Mouse (Mus musculus) liver, embryonic 14.5 days (tissue): ENCODE measurements around the gene Scd4. TPM values are rescaled to one million over a fixed set of nuclear protein-coding genes. Genes with fewer than 3 reads are reported as not detected.

Source experiments
- ATAC-seq: fragments of 200-750 bp; cut with Nextera tagmentation; 2 replicates; pipeline ENCODE4 v1.8.0; 2017; ENCODE audit warnings: moderate number of reproducible peaks, mild to moderate bottlenecking, moderate library complexity; ENCODE audit not compliant: insufficient read depth
- DNase-seq, 3 experiments: peaks; one replicate each; pipeline ENCODE4 v3.0.0-alpha.2; 2012 to 2013; ENCODE audit warnings: low read depth in 3 of 3, low spot score in 3 of 3
- H3K27ac ChIP-seq: fragments of 300-500 bp; sonication (generic); 2 replicates; pipeline ENCODE4 v1.5.1; 2014; ENCODE audit warnings: moderate library complexity, mild to moderate bottlenecking, control low read depth, inconsistent platforms
- H3K27me3 ChIP-seq: fragments of 300-500 bp; sonication (generic); 2 replicates; pipeline ENCODE4 v1.6.1; 2014; ENCODE audit warnings: mild to moderate bottlenecking, low read length, moderate library complexity; ENCODE audit not compliant: control insufficient read depth, insufficient read depth
- H3K36me3 ChIP-seq: fragments of 300-500 bp; sonication (generic); replicated peaks from 2 replicates; pipeline ENCODE4 v1.6.1; 2014; ENCODE audit warnings: low read depth; ENCODE audit not compliant: control insufficient read depth, insufficient read depth
- H3K4me1 ChIP-seq, 2 experiments: fragments of 200-500 bp in 1 of 2; fragments of 300-500 bp in 1 of 2; sonication (generic) in 1 of 2; replicated peaks; 2 replicates each; pipeline ENCODE4 v1.6.1; 2012 to 2014; ENCODE audit warnings: antibody characterized with exemption in 1 of 2, inconsistent platforms in 1 of 2, low read length in 1 of 2; ENCODE audit not compliant: control insufficient read depth in 2 of 2, insufficient read depth in 2 of 2
- H3K4me2 ChIP-seq: fragments of 300-500 bp; sonication (generic); 2 replicates; pipeline ENCODE4 v1.6.1; 2014; ENCODE audit warnings: low read depth, mild to moderate bottlenecking, control low read depth, moderate library complexity
- H3K4me3 ChIP-seq, 2 experiments: fragments of 200-500 bp in 1 of 2; fragments of 300-500 bp in 1 of 2; sonication (generic) in 1 of 2; 2 replicates each; pipeline ENCODE4 v1.5.1; 2012 to 2014; ENCODE audit warnings: low read depth in 2 of 2, low read length in 2 of 2, mild to moderate bottlenecking in 2 of 2, control low read depth in 1 of 2, inconsistent platforms in 1 of 2, moderate library complexity in 1 of 2; ENCODE audit not compliant: insufficient read depth in 1 of 2
- H3K9ac ChIP-seq: fragments of 300-500 bp; sonication (generic); replicated peaks from 2 replicates; pipeline ENCODE4 v1.6.1; 2014; ENCODE audit warnings: mild to moderate bottlenecking, control low read depth, moderate library complexity
- H3K9me3 ChIP-seq: fragments of 300-500 bp; sonication (generic); 2 replicates; pipeline ENCODE4 v1.6.1; 2016; ENCODE audit warnings: low read length, mixed read lengths; ENCODE audit not compliant: control insufficient read depth
- CTCF ChIP-seq: IDR thresholded peaks from 2 replicates; pipeline ENCODE4 v1.5.1; 2016; ENCODE audit warnings: antibody characterized with exemption, low read depth, control low read depth
- EP300 ChIP-seq: IDR thresholded peaks from 2 replicates; pipeline ENCODE4 v1.6.1; 2016; ENCODE audit warnings: antibody characterized with exemption, low read depth
- WGBS: fragments of 180-500 bp; shearing (Covaris S2); extraction: QIAGEN DNeasy Blood & Tissue Kit; methylation state at CpG from one replicate; pipeline ENCODE4 v1.1.7; 2014; ENCODE audit not compliant: insufficient replicate concordance; 5-methylcytosine and 5-hydroxymethylcytosine counted together
- polyA plus RNA-seq, 2 experiments: library from polyadenylated mRNA; depleted of rRNA in 1 of 2; stranded (reverse) in 1 of 2; unstranded in 1 of 2; fragments of >200 nt; fragmentation: Nextera tagmentation in 1 of 2; extraction: Ambion mirVana in 1 of 2; gene quantifications; 2 replicates each; pipeline versions ENCODE4 v1.2.1 to v1.2.3; 2012 to 2014

Scd4 gene
- polyA plus RNA-seq, 2 experiments, result 0.04 TPM; not detected in 1

GRCm38 (mm10) chr19:44295741-44296140 lies 37.2 kb upstream of the Scd4 start:
- DNase-seq, result peak; percentile 71 to 78 (median 75)
- Histone ChIP-seq H3K9ac (peak overlapping the region; percentile 83), H3K27ac (peak overlapping the region; percentile 49), H3K4me2 (peak overlapping the region; percentile 89), H3K36me3 (peaks cover 45% of the 10 kb centered on the region), H3K27me3 (no peaks in the 10 kb centered on the region), H3K4me3 (peak overlapping the region; percentile 77 to 81), H3K9me3 (no peaks in the 10 kb centered on the region), H3K4me1 (peaks cover 50 to 70% of the 10 kb centered on the region in 2 experiments)
- WGBS, result 5% methylated on average over 4 of the region's 4 CpGs
- TF ChIP-seq EP300 (no peak), CTCF (peak; percentile 100)
- ATAC-seq, result peak; percentile 22; the same call in 1 of the 2 replicates

- Histone ChIP-seq H3K9ac (peak overlapping the region; percentile 57), H3K4me3 (peak overlapping the region; percentile 77 to 81), H3K9me3 (no peaks in the 10 kb centered on the region), H3K4me2 (peak overlapping the region; percentile 89), H3K27me3 (no peaks in the 10 kb centered on the region), H3K36me3 (peaks cover 49% of the 10 kb centered on the region), H3K27ac (no peak overlapping the region; the same call in 1 of the 2 replicates), H3K4me1 (peaks cover 55 to 74% of the 10 kb centered on the region in 2 experiments)
- no peak for ATAC-seq
- 50% methylated on average over 7 of the region's 7 CpGs for WGBS
- no peak for DNase-seq
- TF ChIP-seq CTCF (no peak), EP300 (no peak)
Measured at GRCm38 (mm10) chr19:44296186-44296585, 36.7 kb upstream of the Scd4 start.

GRCm38 (mm10) chr19:44297068-44297760 lies 35.7 kb upstream of the Scd4 start:
- Histone ChIP-seq H3K9ac (peak overlapping the region; percentile 57; the same call in 1 of the 2 replicates), H3K27ac (no peak overlapping the region), H3K4me3 (peak overlapping the region; percentile 54 to 77), H3K27me3 (no peaks in the 10 kb centered on the region), H3K9me3 (no peaks in the 10 kb centered on the region), H3K4me1 (peaks cover 53 to 72% of the 10 kb centered on the region in 2 experiments), H3K36me3 (peaks cover 56% of the 10 kb centered on the region), H3K4me2 (peak overlapping the region; percentile 89)
- ATAC-seq (no peak), DNase-seq (no peak)
- WGBS, result 64% methylated on average over 8 of the region's 8 CpGs
- TF ChIP-seq EP300 (no peak), CTCF (no peak)

- Histone ChIP-seq H3K4me3 (peak overlapping the region; percentile 54 to 77), H3K9ac (peak overlapping the region; percentile 31; the same call in 1 of the 2 replicates), H3K36me3 (peaks cover 61% of the 10 kb centered on the region), H3K4me1 (peaks cover 47 to 66% of the 10 kb centered on the region in 2 experiments), H3K9me3 (no peaks in the 10 kb centered on the region), H3K4me2 (peak overlapping the region; percentile 89), H3K27ac (no peak overlapping the region), H3K27me3 (no peaks in the 10 kb centered on the region)
- DNase-seq (no peak), ATAC-seq (no peak)
- no peak for TF ChIP-seq CTCF
- no peak for TF ChIP-seq EP300
- WGBS, result 83% methylated on average over 9 of the region's 9 CpGs
Measured at GRCm38 (mm10) chr19:44297862-44298261, 35.0 kb upstream of the Scd4 start.

- no peak overlapping the region for H3K9ac ChIP-seq
- DNase-seq (no peak), ATAC-seq (no peak)
- peak overlapping the region; percentile 7 to 77; a peak in 3 of 4 replicates for H3K4me3 ChIP-seq
- peak overlapping the region; percentile 89 for H3K4me2 ChIP-seq
- no peaks in the 10 kb centered on the region for H3K9me3 ChIP-seq
- H3K36me3 ChIP-seq, result peaks cover 74% of the 10 kb centered on the region
- H3K27me3 ChIP-seq, result no peaks in the 10 kb centered on the region
- no peak overlapping the region for H3K27ac ChIP-seq
- TF ChIP-seq EP300 (no peak), CTCF (no peak)
- 78% methylated on average over 9 of the region's 9 CpGs for WGBS
- H3K4me1 ChIP-seq, result peaks cover 46 to 60% of the 10 kb centered on the region in 2 experiments
Measured at GRCm38 (mm10) chr19:44299078-44299477, 33.8 kb upstream of the Scd4 start.
